Mouse (Mus musculus): ENCODE data around the gene Cd96. TPM values are rescaled to one million over a fixed set of nuclear protein-coding genes. Genes with fewer than 3 reads are reported as not detected.

Gene Cd96
- not detected in 2 replicates for polyA plus RNA-seq (2012; rRNA removed)

GRCm38 (mm10) chr16:46120020-46120419, at the start of gene Cd96:
Gene Cd96 (minus strand): TSS chr16:46120251.

GRCm38 (mm10) chr16:46154832-46155231, 34.8 kb upstream of the Cd96 start, which contains the start of gene Gm4737:
Gene Gm4737 (minus strand): TSS chr16:46155077.

GRCm38 (mm10) chr16:46010153-46010905, 109.7 kb downstream of the Cd96 start, which contains the start of gene Plcxd2:
Gene Plcxd2 (minus strand): TSS chr16:46010218.

Other genes with a start within 250 kb of the Cd96 start
- 32.7 and 42.1 TPM in 2 replicates for gene Phldb2, start 166.7 kb downstream of the Cd96 start, polyA plus RNA-seq (2012; rRNA removed)
- 3.3 and 3.7 TPM in 2 replicates for gene Plcxd2, start 110.0 kb downstream of the Cd96 start, polyA plus RNA-seq (2012; rRNA removed)
- gene Gm4737, start 34.8 kb upstream of the Cd96 start, polyA plus RNA-seq (2012; rRNA removed) = 6.4 and 9.0 TPM in 2 replicates

Measured in central nervous system, embryonic 11.5 days (tissue).